Mouse (Mus musculus): ENCODE measurements around the gene Wdr44.

DNA sequence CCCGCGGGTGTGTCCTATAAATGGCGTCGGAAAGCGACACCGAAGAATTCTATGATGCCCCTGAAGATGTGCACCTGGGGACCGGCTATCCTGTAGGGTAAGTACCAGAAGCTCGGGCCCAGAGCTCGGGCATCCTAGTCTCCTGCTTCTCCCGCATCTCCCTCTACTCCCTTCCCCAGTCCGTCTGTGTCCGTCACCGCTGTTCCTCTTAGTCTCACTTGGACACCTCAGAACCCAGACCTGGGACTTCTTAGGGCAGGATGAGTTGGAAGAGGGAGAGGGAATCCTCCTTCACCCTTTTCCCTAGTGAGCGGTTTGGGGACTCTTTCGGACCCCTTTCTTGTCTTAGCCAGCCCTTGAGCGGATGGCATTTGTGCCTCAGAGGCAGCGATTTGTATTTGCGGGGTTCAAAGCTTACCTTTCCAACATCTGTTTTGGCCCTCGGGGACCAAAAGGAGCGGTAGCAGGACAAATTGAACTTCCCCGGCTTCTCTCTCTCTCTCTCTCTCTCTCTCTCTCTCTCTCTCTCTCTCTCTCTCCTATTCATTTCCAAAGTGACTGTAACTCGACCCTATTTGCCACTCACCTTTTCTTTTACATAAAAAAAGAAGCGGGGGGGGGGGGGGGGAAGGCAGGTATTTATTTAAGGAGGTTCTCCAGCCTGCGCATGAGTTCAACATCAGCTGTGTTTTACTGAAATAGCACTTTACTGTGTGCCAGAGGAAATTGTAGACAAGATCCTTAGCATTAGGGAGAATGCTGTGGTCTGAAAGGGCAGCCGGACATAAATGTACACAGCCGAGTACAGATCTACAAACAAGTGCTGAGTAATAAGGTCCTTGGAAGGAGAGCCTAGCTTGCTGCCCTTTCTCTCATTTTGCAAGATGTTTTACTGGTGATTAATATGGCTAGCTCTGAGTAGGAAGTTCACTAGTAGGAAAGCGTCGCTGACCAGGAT, 871 bp downstream of the Wdr44 start:
- TF ChIP-seq CTCF (IDR thresholded peaks at IDR 0.05; ENCODE audit: low read depth): no peak
- TF ChIP-seq EP300 (IDR thresholded peaks at IDR 0.05; ENCODE audit: low read depth): no peak
